Mouse (Mus musculus) lung, postnatal 0 days (tissue): ENCODE results near the gene Jph2. TPM values are rescaled to one million over a fixed set of nuclear protein-coding genes. Genes with fewer than 3 reads are reported as not detected.

Experiments
- ATAC-seq: fragments of 200-750 bp; cut with Nextera tagmentation; 2 replicates; pipeline ENCODE4 v1.8.0; 2017; ENCODE audit warnings: moderate library complexity
- DNase-seq: peaks from one replicate; pipeline ENCODE4 v3.0.0-alpha.2; 2016; ENCODE audit warnings: low spot score
- H3K27ac ChIP-seq: fragments of 300-500 bp; sonication (generic); 2 replicates; pipeline ENCODE4 v1.5.1; 2014; ENCODE audit warnings: antibody characterized with exemption, mild to moderate bottlenecking, low read length, mixed read lengths
- H3K27me3 ChIP-seq: fragments of 300-500 bp; sonication (generic); replicated peaks from 2 replicates; pipeline ENCODE4 v1.6.1; 2014; ENCODE audit warnings: low read length, mixed read lengths; ENCODE audit not compliant: insufficient read depth
- H3K36me3 ChIP-seq: fragments of 300-500 bp; sonication (generic); 2 replicates; pipeline ENCODE4 v1.6.1; 2014; ENCODE audit warnings: low read length, mixed read lengths; ENCODE audit not compliant: insufficient read depth
- H3K4me1 ChIP-seq: fragments of 300-500 bp; sonication (generic); 2 replicates; pipeline ENCODE4 v1.6.1; 2014; ENCODE audit warnings: antibody characterized with exemption, low read depth, low read length, mixed read lengths; ENCODE audit not compliant: insufficient read depth
- H3K4me2 ChIP-seq: fragments of 300-500 bp; sonication (generic); replicated peaks from 2 replicates; pipeline ENCODE4 v1.6.1; 2014; ENCODE audit warnings: low read depth, mild to moderate bottlenecking, low read length, moderate library complexity, mixed read lengths
- H3K4me3 ChIP-seq: fragments of 300-500 bp; sonication (generic); 2 replicates; pipeline ENCODE4 v1.5.1; 2014; ENCODE audit warnings: low read depth, low read length
- H3K9ac ChIP-seq: fragments of 300-500 bp; sonication (generic); replicated peaks from 2 replicates; pipeline ENCODE4 v1.6.1; 2014; ENCODE audit warnings: low read depth, mild to moderate bottlenecking
- H3K9me3 ChIP-seq: fragments of 300-500 bp; sonication (generic); 2 replicates; pipeline ENCODE4 v1.6.1; 2016; ENCODE audit warnings: low read length, mixed read lengths
- CTCF ChIP-seq: IDR thresholded peaks from 2 replicates; pipeline ENCODE4 v1.5.1; 2016; ENCODE audit warnings: antibody characterized with exemption, mild to moderate bottlenecking
- EP300 ChIP-seq: IDR thresholded peaks from 2 replicates; pipeline ENCODE4 v1.6.1; 2016; ENCODE audit warnings: antibody characterized with exemption, mild to moderate bottlenecking, control low read depth
- WGBS: fragments of 180-500 bp; shearing (Covaris S2); extraction: QIAGEN DNeasy Blood & Tissue Kit; methylation state at CpG from one replicate; pipeline ENCODE4 v1.1.7; 2014; 5-methylcytosine and 5-hydroxymethylcytosine counted together
- polyA plus RNA-seq: library from polyadenylated mRNA; unstranded; fragments of >200 nt; fragmentation: Nextera tagmentation; extraction: Ambion mirVana; gene quantifications from 2 replicates; pipeline ENCODE4 v1.2.1, GENCODE M21; 2015

Jph2 gene
- polyA plus RNA-seq, 1 experiment from 2014 or later, result 4.0 TPM

DNA sequence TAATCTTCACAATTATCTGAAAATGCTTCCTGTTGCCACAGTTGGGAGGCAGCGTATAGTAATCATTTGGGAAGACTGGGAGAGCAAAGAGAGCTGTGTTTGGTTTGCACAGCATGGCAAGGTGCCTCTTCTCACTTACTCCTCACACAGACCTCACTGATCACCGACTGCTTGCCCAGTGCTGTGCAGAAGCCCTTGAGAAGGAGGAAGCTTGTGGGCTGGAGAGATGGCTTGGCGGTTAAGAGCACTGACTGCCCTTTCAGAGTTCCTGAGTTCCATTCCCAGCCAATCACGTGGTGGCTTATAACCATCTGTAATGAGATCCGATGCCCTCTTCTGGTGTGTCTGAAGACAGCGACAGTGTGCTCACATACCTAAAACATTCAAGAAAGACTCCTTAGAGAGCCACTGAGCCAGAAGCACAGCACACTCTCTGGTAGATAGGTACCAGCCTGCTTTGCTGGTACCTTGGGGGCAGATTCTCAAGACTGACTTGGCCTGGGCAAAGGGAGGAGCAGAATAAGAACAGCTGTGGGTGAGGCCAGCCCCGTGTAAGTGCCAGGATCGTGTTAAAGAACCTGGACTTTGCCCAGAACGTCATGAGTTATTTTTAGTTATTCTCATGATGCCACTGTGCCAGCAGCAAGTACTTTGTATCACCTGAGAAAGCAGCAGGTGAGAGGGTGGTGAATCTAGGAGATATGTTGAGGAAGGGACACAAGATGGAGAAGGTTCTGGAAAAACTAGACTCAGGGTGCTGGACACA lies 25.3 kb upstream of the Jph2 start:
- peak; percentile 18; the same call in 1 of the 2 replicates for TF ChIP-seq CTCF
- no peak for TF ChIP-seq EP300

DNA sequence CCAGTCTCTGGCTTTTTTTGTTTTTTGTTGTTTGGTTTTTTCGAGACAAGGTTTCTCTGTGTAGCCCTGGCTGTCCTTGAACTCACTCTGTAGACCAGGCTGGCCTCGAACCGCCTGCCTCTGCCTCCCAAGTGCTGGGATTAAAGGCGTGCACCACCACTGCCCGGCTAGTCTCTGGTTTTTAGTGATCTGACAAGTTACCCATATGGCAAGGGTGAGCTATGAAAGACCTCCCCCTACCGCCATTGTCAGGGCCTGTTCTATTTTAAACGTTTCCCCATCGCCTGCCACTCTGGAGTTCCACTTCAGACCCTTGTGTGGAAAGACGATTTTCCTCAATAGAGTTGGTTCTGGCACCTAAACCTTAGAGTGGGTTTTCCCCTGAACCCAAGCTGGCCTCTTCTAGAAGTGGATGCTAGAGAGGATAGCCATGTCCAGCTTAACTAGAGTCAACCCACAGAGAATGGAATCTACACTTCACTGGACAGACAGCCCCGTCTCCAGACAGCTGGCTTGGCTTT lies 22.6 kb upstream of the Jph2 start:
- Histone ChIP-seq H3K4me2 (peak overlapping the region; percentile 53), H3K27me3 (no peaks in the 10 kb centered on the region), H3K4me3 (peak overlapping the region; percentile 59), H3K9me3 (no peaks in the 10 kb centered on the region), H3K27ac (peak overlapping the region; percentile 86; the same call in 1 of the 2 replicates), H3K4me1 (peaks cover 4% of the 10 kb centered on the region; the same call in 1 of the 2 replicates), H3K36me3 (no peaks in the 10 kb centered on the region), H3K9ac (peak overlapping the region; percentile 24)
- ATAC-seq (no peak), DNase-seq (peak; percentile 46)
- TF ChIP-seq EP300 (no peak), CTCF (0 out of 2 replicates have a peak, but pooled peaks have one; percentile 6)
- WGBS, result 17% methylated on average over 10 of the region's 10 CpGs

More for the DNA sequence above, 25.3 kb upstream of the Jph2 start:
- no peak overlapping the region for H3K4me2 ChIP-seq
- 64% methylated on average over 9 of the region's 9 CpGs for WGBS
- H3K27me3 ChIP-seq, result no peaks in the 10 kb centered on the region
- no peaks in the 10 kb centered on the region for H3K9me3 ChIP-seq
- no peaks in the 10 kb centered on the region for H3K36me3 ChIP-seq
- no peak overlapping the region for H3K4me3 ChIP-seq
- no peak overlapping the region for H3K9ac ChIP-seq
- DNase-seq (no peak), ATAC-seq (no peak)
- peaks cover 4% of the 10 kb centered on the region; the same call in 1 of the 2 replicates for H3K4me1 ChIP-seq
- H3K27ac ChIP-seq, result no peak overlapping the region

DNA sequence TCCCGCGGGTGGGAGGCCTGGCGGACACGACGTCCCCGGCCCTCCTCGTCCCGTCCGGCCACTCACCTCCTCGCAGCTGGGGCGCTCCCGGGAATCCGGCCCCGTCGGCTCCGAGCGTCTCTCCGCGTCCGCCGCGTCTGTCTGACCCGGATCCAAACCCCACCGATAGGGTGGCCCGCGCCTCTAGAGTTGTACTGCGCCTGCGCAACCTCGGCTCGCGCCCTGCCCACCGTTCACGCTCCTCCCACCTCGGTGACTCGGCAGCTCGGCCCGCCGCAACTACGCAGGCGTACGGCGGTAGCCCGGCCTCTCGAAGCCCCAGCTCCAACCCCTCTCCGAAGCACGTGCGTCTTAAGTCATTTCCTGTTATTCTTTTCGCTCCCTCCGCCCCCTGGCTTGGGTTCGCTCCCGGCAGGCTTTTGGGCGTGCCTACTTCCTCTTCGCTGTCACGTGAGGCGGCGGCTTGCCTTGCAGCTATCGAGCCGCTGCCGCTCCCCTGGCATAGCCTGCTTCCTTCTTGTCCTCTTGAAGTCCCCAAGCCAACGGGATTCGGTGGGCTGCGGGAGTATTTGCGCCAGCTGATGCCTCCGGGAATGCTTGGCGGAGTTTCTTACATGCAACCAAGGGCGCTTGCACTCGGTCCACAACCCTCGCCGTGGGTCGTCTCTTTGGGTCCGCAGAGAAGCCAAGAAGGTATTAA lies 21.7 kb upstream of the Jph2 start:
- peak; percentile 100 for DNase-seq
- Histone ChIP-seq H3K4me3 (peak overlapping the region; percentile 91), H3K4me2 (peak overlapping the region; percentile 69), H3K36me3 (no peaks in the 10 kb centered on the region), H3K27ac (peak overlapping the region; percentile 94), H3K4me1 (peaks cover 4% of the 10 kb centered on the region; the same call in 1 of the 2 replicates), H3K9me3 (no peaks in the 10 kb centered on the region), H3K9ac (peak overlapping the region; percentile 95), H3K27me3 (no peaks in the 10 kb centered on the region)
- WGBS, result under 1% methylated on average over 58 of the region's 71 CpGs
- peak; percentile 98 for ATAC-seq
- TF ChIP-seq EP300 (peak; percentile 56; the same call in 1 of the 2 replicates), CTCF (peak; percentile 36)

DNA sequence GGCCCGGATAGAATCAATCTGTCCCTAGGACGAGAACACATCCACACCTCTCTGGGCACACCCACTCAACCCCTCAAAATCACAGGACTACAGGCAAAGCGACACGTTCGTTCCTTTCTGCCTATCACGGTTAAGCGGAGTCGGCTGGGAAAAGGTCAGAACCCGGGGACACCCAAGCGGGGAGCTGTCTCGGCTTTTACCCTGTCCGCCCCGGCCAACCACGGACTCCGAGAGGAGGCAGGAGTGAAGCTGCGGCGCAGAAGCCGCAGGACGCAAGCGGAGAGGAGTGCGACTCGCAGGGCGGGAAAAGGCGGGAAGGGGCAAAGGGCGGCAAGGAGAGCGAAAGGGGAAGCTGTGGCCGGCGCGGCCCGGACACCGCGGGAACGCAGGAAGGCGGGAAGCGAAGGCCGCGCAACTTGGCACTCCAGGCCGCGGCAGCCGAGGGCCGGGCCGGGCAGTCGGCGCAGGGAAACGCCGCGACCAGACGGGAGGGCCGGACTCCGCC lies 21.1 kb upstream of the Jph2 start:
- DNase-seq (peak; percentile 68), ATAC-seq (peak; percentile 50)
- Histone ChIP-seq H3K27ac (peak overlapping the region; percentile 94), H3K9me3 (no peaks in the 10 kb centered on the region), H3K27me3 (no peaks in the 10 kb centered on the region), H3K4me2 (peak overlapping the region; percentile 69), H3K36me3 (no peaks in the 10 kb centered on the region), H3K4me1 (peaks cover 4% of the 10 kb centered on the region; the same call in 1 of the 2 replicates), H3K4me3 (peak overlapping the region; percentile 91), H3K9ac (peak overlapping the region; percentile 95)
- under 1% methylated on average over 33 of the region's 50 CpGs for WGBS
- TF ChIP-seq CTCF (no peak), EP300 (no peak)

DNA sequence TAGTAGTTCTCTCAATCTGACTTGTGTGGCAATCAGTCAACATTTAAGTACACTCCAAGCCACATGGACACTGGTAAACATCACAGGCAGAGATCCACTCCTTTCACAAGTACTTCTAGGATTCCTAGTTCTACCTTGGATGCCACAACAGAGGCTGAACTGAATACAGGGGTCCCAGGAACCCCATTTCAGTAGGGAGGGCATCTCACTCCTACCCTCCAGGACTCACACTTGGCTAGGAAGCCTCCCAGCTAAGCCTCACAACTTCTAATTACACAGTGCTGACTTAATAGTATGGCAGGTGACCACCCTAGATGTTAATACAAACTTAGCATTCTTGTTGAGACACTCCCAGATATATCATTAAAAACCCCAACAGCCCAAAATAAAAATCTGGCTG lies 20.0 kb upstream of the Jph2 start:
- TF ChIP-seq CTCF (no peak), EP300 (no peak)
- Histone ChIP-seq H3K27me3 (no peaks in the 10 kb centered on the region), H3K9me3 (no peaks in the 10 kb centered on the region), H3K9ac (no peak overlapping the region), H3K27ac (no peak overlapping the region), H3K36me3 (no peaks in the 10 kb centered on the region), H3K4me3 (no peak overlapping the region; the same call in 1 of the 2 replicates), H3K4me1 (peaks cover 4% of the 10 kb centered on the region; the same call in 1 of the 2 replicates), H3K4me2 (peak overlapping the region; percentile 69)
- ATAC-seq (no peak), DNase-seq (no peak)

DNA sequence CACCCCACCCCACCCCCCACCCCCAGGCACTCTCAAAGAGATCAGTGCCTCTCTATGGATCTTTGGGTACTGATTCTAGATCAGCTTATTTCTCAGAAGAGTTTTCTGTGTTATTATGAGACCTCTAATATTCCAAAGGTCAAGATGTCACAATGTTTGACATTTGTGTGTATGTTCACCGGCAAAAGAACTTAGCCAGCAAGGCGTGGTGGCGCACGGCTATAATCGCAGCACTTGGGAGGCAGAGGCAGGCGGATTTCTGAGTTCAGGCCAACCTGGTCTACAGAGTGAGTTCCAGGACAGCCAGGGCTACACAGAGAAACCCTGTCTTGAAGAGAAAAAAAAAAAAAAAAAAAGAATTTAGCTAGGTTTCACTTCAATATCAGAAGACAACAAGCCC lies 19.2 kb upstream of the Jph2 start:
- Histone ChIP-seq H3K4me3 (no peak overlapping the region), H3K36me3 (0 out of 2 replicates have a peak, but pooled peaks cover 6% of the 10 kb centered on the region), H3K4me1 (peaks cover 4% of the 10 kb centered on the region; the same call in 1 of the 2 replicates), H3K9ac (no peak overlapping the region), H3K4me2 (no peak overlapping the region), H3K27me3 (no peaks in the 10 kb centered on the region), H3K9me3 (no peaks in the 10 kb centered on the region), H3K27ac (no peak overlapping the region)
- DNase-seq (no peak), ATAC-seq (no peak)
- 87% methylated on average over 6 of the region's 6 CpGs for WGBS
- no peak for TF ChIP-seq CTCF
- TF ChIP-seq EP300, result no peak
